Mouse (Mus musculus) yolk sac, embryonic 10.5 days (tissue): ENCODE measurements around the gene Tmem30b.
"Not testable (repeated sequence)": the region's sequence is repeated elsewhere in the genome, so short reads cannot be mapped to it uniquely, and the experiment has no call there.

Source experiments
- DNase-seq: peaks from one replicate; pipeline ENCODE4 v3.0.0-alpha.2; 2017; ENCODE audit warnings: low spot score

Gene Tmem30b

DNA sequence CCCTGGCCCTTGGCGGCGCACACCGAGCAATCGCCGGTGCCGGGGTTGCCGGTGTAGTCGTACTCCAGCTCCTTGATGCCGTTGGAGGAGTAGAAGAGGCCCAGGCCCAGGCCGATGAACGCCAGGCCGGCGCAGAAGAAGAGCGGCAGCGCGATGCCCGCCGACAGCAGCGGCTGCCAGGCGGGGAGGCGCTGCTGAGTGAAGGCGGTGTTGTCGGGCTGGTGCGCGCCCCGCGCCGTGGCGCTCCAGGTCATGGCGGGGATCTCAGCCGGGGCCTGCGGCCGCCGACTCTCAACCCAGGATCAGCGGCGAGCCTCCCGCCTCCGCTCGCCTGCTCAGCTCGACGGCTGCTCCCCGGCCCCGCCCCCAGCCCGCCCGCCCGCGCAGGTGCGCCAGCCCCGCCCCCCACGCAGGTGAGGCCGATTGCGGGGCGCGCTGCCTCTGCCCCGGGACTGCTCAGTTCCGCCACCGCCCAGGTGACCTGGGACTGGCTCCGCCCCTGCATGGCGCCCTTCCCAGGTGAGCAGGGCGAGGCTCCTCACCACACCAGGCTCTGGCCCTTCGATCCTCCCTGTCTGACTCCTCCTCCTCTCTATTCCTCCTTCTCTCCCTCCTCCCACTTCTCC, at the start of gene Tmem30b:
Gene Tmem30b, minus strand, starts transcription at position 307 of the 626 bp plus-strand sequence.
- DNase-seq: peak; percentile 88

DNA sequence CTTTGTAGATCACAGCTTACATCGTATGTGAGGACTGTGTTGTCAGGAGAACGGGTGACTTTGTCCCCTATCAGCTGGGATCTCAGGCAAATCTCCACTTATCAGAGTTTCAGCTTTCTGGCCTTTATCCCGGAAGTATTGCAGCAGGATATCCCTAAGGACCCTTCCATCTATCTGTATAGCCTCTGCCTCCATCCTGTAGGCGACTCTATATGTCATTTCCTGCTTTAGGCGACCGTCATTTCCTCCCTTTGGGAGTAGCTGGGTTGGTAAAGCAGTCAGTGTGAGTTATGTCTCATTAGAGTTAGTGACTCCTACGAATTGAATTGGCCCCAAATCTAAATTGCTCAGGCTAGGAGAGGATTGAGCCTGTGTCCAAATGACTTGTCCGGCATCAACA, 49.0 kb upstream of the Tmem30b start:
- DNase-seq: no peak

DNA sequence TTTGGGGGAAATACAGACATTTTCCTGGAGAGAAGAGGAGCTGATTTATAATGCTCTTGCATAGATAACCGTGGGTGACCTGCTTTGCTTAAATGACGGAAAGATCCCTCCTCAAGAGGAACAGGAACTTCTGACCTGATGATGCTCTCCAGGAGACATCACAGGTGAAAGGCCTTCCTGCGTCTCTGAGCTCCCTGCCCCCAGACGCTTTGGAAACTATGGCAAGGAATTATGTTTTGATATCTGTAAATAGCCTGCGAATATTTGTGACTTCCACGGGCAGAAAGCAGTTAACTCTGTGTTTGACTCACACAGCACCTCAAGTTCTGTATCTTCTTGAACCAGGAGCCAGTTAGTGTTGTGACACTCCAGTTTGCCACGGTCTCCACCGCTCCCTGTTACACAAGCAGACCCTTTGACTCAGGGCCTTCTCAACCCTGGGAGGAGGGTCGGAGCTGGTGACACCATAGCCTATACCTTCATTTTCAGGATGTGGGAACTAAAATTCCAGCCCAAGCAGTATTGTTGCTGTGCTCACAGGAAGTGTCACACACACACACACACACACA, 48.1 kb upstream of the Tmem30b start:
- DNase-seq: no peak

GRCm38 (mm10) chr12:73593021-73593798, 47.0 kb upstream of the Tmem30b start:
- DNase-seq: no peak

GRCm38 (mm10) chr12:73591625-73592024, 45.4 kb upstream of the Tmem30b start:
- no peak for DNase-seq

GRCm38 (mm10) chr12:73590627-73591276, 44.6 kb upstream of the Tmem30b start:
- DNase-seq: no peak

DNA sequence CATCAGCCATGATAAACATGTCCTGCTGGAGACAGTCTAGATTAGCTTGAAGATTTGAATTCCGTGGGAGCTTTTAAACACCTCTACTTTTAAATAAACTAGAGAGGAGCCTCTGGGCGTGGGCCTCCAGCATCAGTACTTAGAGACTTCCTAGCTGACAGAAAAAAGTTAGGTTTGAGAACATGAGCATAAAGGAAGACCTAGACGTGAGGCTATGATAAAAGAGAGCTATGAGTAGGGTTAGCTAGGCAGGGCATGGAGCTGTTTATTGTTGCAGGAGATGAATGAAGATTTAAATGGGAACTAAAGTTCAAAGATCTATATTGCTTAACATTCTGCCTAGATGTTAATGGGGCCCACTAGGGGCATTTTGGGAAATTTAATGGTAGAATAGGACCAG, 41.1 kb upstream of the Tmem30b start:
- DNase-seq: no peak

DNA sequence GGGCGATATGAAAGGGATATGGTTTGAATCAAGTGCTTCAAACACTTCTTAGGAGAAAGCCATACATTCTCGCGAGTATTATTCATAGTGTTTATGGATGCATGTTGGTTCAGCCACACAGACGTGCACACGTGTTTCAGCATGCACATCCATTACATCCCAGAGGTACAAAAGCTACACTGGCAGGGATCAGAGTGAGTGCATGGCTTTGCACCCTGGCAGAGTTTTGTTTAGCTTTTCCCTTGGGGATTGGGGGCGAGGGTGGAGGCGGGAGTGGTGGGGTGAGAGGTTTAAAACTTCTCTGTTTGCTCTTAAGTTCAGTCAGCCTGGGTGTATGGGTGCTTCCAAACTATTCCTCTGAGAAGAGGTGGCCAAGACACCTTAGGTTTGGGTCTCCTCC, 39.7 kb upstream of the Tmem30b start:
- no peak for DNase-seq

- peak; percentile 31 for DNase-seq
Measured at GRCm38 (mm10) chr12:73585241-73585801, 39.1 kb upstream of the Tmem30b start.

DNA sequence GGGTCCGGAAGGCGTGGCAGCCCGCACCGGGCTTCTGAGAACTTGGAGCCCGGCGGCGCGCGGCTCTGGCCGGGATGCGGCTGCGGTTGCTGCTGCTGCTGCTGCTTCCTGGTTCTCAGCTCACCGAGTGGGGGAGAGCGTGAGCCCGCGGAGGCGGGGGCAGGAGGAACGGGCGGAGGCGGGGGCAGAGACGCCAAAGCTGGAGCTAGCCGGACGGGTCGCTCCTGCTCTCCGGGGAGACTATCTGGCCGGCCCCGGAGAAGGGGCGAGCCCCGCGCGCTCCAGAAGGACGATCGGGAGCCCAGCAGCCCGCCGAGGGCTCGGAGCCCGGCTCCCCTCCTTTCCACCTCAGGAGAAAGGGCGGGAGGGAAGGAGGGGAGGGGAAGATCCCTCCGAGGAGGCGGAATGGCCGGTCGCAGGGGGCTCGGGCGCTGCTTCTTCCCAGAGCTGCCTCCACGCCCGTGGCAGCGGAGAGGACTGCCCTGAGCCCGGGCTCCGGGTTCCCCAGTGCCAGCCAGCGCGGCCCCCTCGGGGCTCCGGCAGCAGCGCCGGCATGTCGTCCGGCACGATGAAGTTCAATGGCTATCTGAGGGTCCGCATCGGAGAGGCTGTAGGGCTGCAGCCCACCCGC, 38.5 kb upstream of the Tmem30b start, which contains the start of gene Prkch:
Gene Prkch, plus strand, starts transcription at position 187 of the 631 bp plus-strand sequence.
- peak; percentile 89 for DNase-seq

GRCm38 (mm10) chr12:73583813-73584609, 37.8 kb upstream of the Tmem30b start:
- peak; percentile 25 for DNase-seq

DNA sequence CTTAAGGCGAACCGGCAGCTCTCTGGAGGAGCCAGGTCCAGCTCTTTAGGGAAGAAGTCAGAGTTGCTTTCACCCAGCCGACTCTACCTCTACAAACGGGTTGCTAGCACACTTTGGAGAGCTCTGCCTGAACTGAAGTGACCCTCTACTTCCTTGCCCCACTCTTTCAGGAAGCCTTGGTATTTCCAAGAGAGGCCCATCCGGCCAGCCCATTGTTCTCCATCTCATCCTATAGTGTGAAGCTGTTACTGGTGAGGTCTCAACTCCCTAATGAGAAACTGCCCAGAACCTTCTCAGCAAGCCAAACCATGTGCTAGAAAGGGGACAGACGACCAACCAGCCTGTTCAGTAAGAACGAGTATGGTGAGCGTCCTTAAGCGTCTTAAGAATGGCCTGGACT, 37.1 kb upstream of the Tmem30b start:
- no peak for DNase-seq

GRCm38 (mm10) chr12:73580811-73581210, 34.6 kb upstream of the Tmem30b start:
- no peak for DNase-seq

DNA sequence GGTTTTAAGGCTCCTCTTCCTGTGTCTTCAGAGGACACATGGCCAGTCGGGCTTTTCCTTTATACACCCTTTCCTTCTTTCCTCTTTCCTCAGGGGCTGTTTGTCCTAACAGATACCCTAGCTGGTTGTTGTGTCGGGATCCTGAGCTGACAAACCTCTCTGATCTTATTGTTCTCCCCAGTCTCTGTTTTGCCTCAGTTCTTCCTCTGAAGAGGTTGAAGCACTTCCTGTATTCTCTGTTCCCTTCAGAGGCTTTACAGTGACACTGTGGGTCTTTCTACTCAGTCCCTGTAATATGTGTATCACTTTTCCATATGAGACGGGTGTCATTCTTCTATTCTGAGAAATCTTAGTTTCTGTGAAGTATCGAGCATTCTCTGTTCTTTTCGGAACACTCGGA, 31.9 kb upstream of the Tmem30b start:
- DNase-seq: no peak

GRCm38 (mm10) chr12:73574632-73575031, 28.4 kb upstream of the Tmem30b start:
- no peak for DNase-seq

DNA sequence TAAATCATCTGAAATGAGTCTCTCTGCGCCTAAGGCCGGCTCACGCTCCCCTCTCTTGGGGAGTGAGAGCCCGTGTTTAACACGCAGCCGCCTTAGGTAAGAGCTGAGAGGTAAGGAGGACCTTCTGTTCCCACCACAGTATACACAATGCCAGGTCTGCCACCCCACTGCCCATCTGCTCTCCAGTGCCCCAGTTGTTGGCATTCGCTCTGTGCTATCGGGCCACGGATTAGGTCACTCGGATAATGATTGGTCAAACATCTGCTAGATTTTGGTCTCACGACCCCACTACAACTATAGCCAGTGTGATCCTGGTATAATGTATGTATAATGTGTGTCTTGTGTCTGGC, 19.4 kb upstream of the Tmem30b start:
- DNase-seq: no peak

DNA sequence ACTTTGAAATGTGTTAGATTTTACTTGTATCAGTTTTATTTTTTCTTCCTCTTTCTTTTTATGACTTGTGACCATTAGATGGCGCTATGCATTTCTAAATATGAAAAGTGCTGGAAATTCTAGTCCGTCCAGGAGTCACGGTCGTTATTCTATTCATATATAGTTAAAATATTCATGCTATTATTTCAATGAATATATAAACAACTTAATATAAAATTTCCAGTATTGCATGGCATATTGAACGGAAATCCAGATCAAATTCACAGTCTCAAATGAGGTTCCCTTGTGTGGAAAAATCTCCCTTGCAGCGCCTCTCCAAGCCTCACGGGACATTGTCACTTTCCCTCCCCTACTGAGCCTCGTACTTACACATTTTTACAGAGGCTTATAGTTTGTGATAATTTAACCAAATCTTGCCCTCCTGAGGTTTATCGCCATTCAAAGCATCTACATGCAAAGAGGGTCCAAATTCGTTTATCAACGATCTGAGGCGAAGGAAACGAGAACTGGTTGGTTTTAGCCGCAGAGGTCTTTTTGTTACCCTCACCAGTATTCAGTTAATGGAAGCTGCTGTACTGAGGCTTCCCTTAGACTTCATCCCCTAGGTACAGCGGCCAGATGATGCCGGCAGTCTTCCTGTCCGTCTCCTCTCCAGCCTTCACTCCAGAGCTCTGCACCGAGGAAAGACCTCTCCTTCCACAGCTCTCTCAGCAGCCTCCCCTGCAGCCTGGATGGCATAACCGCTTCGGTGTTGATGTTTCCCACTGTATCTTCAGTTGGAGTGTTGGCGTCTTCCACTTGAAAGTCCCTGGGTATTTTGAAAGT, 18.8 kb upstream of the Tmem30b start:
- DNase-seq: no peak

- no peak for DNase-seq
Measured at GRCm38 (mm10) chr12:73564176-73564575, 18.0 kb upstream of the Tmem30b start.

DNA sequence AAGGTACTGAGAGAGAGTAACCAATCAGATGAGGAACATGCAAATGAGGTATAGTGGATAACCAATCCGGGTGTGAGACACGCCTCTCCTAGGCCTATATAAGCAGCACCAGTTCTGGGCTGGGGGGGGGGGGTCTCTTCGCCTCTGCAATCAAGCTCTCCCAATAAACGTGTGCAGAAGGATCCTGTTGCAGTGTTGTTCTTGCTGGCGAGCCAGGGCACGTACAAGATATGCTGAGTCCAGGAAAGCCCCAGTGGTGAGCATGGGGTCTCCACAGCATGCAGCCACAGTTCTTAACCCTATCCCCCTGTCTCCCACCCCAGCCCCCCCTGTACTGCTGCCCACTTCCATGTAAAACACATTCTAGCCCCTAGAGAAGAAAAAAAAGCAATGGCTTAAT, 16.9 kb upstream of the Tmem30b start:
- DNase-seq: not testable (repeated sequence)

GRCm38 (mm10) chr12:73560091-73560490, 13.9 kb upstream of the Tmem30b start:
- DNase-seq: no peak
